7 mouse cellular contexts compared by ENCODE assay signal in genomic region chr4:147738636-147739369, GRCm38 (mm10). TPM values are rescaled to one million over a fixed set of nuclear protein-coding genes. Genes with fewer than 3 reads are reported as not detected.
DNase-seq lines count a peak whose midpoint lies in the region; ATAC-seq and TF ChIP-seq lines count a peak whose summit lies in the region.
"Not testable (repeated sequence)": the region's sequence is repeated elsewhere in the genome, so short reads cannot be mapped to it uniquely, and the experiment has no call there.

No protein-coding gene starts in this region.

- H3K4me1 ChIP-seq in brown adipose tissue, adult 24 weeks (ENCODE audit: control insufficient read depth, insufficient read depth, insufficient read length, low read length); forebrain, embryonic 13.5 days; heart, embryonic 15.5 days (replicated peaks); kidney, adult 2 months (ENCODE audit: control insufficient read depth, insufficient read depth, low read length); liver, embryonic 11.5 days (replicated peaks; ENCODE audit: control insufficient read depth, insufficient read depth, low read length); midbrain, embryonic 11.5 days (ENCODE audit: control insufficient read depth, insufficient read depth, low read length): not testable (repeated sequence)

- not testable (repeated sequence) for TF ChIP-seq CTCF in kidney, adult 2 months (conservative IDR thresholded peaks at IDR 0.05; ENCODE audit: insufficient read depth, insufficient read length, low read depth, low read length)

- H3K4me2 ChIP-seq in forebrain, embryonic 13.5 days = peak overlapping the region; percentile 50
- H3K4me2 ChIP-seq in heart, embryonic 15.5 days = peak overlapping the region; percentile 68
- peak overlapping the region; percentile 69 for H3K4me2 ChIP-seq in liver, embryonic 11.5 days
- peak overlapping the region; percentile 34 for H3K4me2 ChIP-seq in midbrain, embryonic 11.5 days

- not testable (repeated sequence) for TF ChIP-seq POLR2A in kidney, adult 2 months (IDR thresholded peaks at IDR 0.05; ENCODE audit: low read depth, low read length)

- not testable (repeated sequence) for ATAC-seq in forebrain, embryonic 13.5 days; heart, embryonic 15.5 days (replicated peaks; ENCODE audit: insufficient number of reproducible peaks, insufficient read depth, low FRiP score, low read depth)
- peak; percentile 68 for ATAC-seq in liver, embryonic 11.5 days (replicated peaks; ENCODE audit: low FRiP score)
- peak; percentile 64; the same call in 1 of the 2 replicates for ATAC-seq in midbrain, embryonic 11.5 days (ENCODE audit: low FRiP score)

- H3K27me3 ChIP-seq in forebrain, embryonic 13.5 days; heart, embryonic 15.5 days; kidney, adult 2 months (replicated peaks; ENCODE audit: control insufficient read depth, insufficient read depth, low read length); liver, embryonic 11.5 days (replicated peaks; ENCODE audit: control insufficient read depth, insufficient read depth, low read length); midbrain, embryonic 11.5 days (ENCODE audit: control insufficient read depth, insufficient read depth, low read length): not testable (repeated sequence)

- 31% methylated on average over 63 of the region's 63 CpGs for WGBS in forebrain, embryonic 13.5 days
- WGBS in heart, embryonic 15.5 days = 26% methylated on average over 63 of the region's 63 CpGs
- WGBS in kidney, adult 2 months = 33% methylated on average over 63 of the region's 63 CpGs
- 25% methylated on average over 54 of the region's 63 CpGs for WGBS in liver, embryonic 11.5 days
- 35% methylated on average over 55 of the region's 63 CpGs for WGBS in midbrain, embryonic 11.5 days

- DNase-seq in kidney, adult 2 months = not testable (repeated sequence)
- DNase-seq in liver, embryonic 11.5 days (ENCODE audit: low spot score) = peak; percentile 61
- peak; percentile 84 for DNase-seq in midbrain, embryonic 11.5 days (ENCODE audit: low spot score, missing footprints)
- peak; percentile 8 for DNase-seq in retina, postnatal 7 days (ENCODE audit: low read depth, low spot score)

- not testable (repeated sequence) for H3K9ac ChIP-seq in forebrain, embryonic 13.5 days; heart, embryonic 15.5 days; midbrain, embryonic 11.5 days (ENCODE audit: low read length)
- H3K9ac ChIP-seq in liver, embryonic 11.5 days (ENCODE audit: low read depth, low read length) = 0 out of 2 replicates have a peak overlapping the region, but pooled peaks have one; percentile 43

- peak overlapping the region; percentile 49 for H3K4me3 ChIP-seq in brown adipose tissue, adult 24 weeks (ENCODE audit: insufficient read depth, low read depth, low read length)
- H3K4me3 ChIP-seq in forebrain, embryonic 13.5 days = peak overlapping the region; percentile 35
- peak overlapping the region; percentile 51 for H3K4me3 ChIP-seq in heart, embryonic 15.5 days
- H3K4me3 ChIP-seq in kidney, adult 2 months (ENCODE audit: insufficient read depth, low read depth, low read length) = peak overlapping the region; percentile 45; the same call in 1 of the 2 replicates
- peak overlapping the region; percentile 48 for H3K4me3 ChIP-seq in liver, embryonic 11.5 days (ENCODE audit: low read depth, low read length)
- H3K4me3 ChIP-seq in midbrain, embryonic 11.5 days (ENCODE audit: low read depth, low read length) = peak overlapping the region; percentile 14; the same call in 1 of the 2 replicates

- not testable (repeated sequence) for H3K36me3 ChIP-seq in forebrain, embryonic 13.5 days (ENCODE audit: poor library complexity, severe bottlenecking); heart, embryonic 15.5 days; kidney, adult 2 months (ENCODE audit: control insufficient read depth, insufficient read depth, low read length); liver, embryonic 11.5 days (ENCODE audit: control insufficient read depth, insufficient read depth, low read length); midbrain, embryonic 11.5 days (ENCODE audit: control insufficient read depth, insufficient read depth, low read length)

- not testable (repeated sequence) for H3K27ac ChIP-seq in brown adipose tissue, adult 24 weeks (replicated peaks; ENCODE audit: low read depth, low read length); forebrain, embryonic 13.5 days; heart, embryonic 15.5 days; kidney, adult 2 months (ENCODE audit: insufficient read depth, low read depth, low read length); liver, embryonic 11.5 days (ENCODE audit: low read depth, low read length); midbrain, embryonic 11.5 days (ENCODE audit: low read depth, low read length)

- not testable (repeated sequence) for H3K9me3 ChIP-seq in forebrain, embryonic 13.5 days (replicated peaks); heart, embryonic 15.5 days (replicated peaks); liver, embryonic 11.5 days (ENCODE audit: control insufficient read depth, low read length); midbrain, embryonic 11.5 days (ENCODE audit: control insufficient read depth, low read length)

RNA-seq across cellular contexts. Expression of gene Zfp534, which starts 36.5 kb away (rescaled TPM):
- 0.79 and 0.92 TPM in 2 replicates for polyA plus RNA-seq in brown adipose tissue, adult 24 weeks (2012; ENCODE audit: insufficient read depth, insufficient read length, missing spikeins)
- polyA plus RNA-seq in forebrain, embryonic 13.5 days (2015; fragmentation: Nextera tagmentation; extraction: Ambion mirVana) = not detected in 2 replicates
- not detected in 2 replicates for polyA plus RNA-seq in heart, embryonic 15.5 days (2015; fragmentation: Nextera tagmentation; extraction: Ambion mirVana)
- not detected in 2 replicates for polyA plus RNA-seq in kidney, adult 2 months (2012; rRNA removed)
- not detected in 2 replicates for polyA plus RNA-seq in liver, embryonic 11.5 days (2014; fragmentation: Nextera tagmentation; extraction: Ambion mirVana)
- not detected in 2 replicates for polyA plus RNA-seq in midbrain, embryonic 11.5 days (2014; fragmentation: Nextera tagmentation; extraction: Ambion mirVana)
